ENCODE assay signal across 9 mouse cellular contexts in genomic region chr11:23846016-23846815, GRCm38 (mm10). TPM values are rescaled to one million over a fixed set of nuclear protein-coding genes. Genes with fewer than 3 reads are reported as not detected.
DNase-seq lines count a peak whose midpoint lies in the region; ATAC-seq and TF ChIP-seq lines count a peak whose summit lies in the region.
"Had no signal": no experiment of that assay in that cellular context is flagged by ENCODE, and none has a peak within 500 bp of the region (broad histone marks: within the 10 kb centered on the region; RNA-seq: fewer than 3 reads in every experiment).

No protein-coding gene starts in this region.

- no peak for TF ChIP-seq CTCF in E14TG2a.4 (conservative IDR thresholded peaks at IDR 0.05; ENCODE audit: low read length)

- no peak overlapping the region for H3K9ac ChIP-seq in kidney, embryonic 15.5 days

- H3K27me3 ChIP-seq in E14TG2a.4 (ENCODE audit: insufficient read depth, low read length), result peaks cover 60% of the 10 kb centered on the region
- H3K27me3 ChIP-seq in kidney, embryonic 15.5 days, result no peaks in the 10 kb centered on the region

- intact Hi-C loops in heart, postnatal 10 days (cut with DNase I), result no loop called here

- peak overlapping the region; percentile 37 for H3K4me3 ChIP-seq in E14TG2a.4 (replicated peaks; ENCODE audit: low read length)
- no peak overlapping the region for H3K4me3 ChIP-seq in kidney, embryonic 15.5 days (replicated peaks)

- peak; percentile 18 for DNase-seq in embryo, embryonic 11 days
- no peak for DNase-seq in embryo, embryonic 10.5 days (ENCODE audit: low spot score)
- peak; percentile 15 to 20 for DNase-seq in heart, postnatal 10 days
- DNase-seq in naive thymus-derived CD4-positive, alpha-beta T cell, adult 2 months (ENCODE audit: low read depth), result peak; percentile 86
- DNase-seq in adrenal gland, postnatal 14 days, result no peak
- DNase-seq in gastrocnemius, adult 18-20 months (ENCODE audit: low spot score), result no peak

- no peak overlapping the region for H3K27ac ChIP-seq in kidney, embryonic 15.5 days

- H3K36me3 ChIP-seq in E14TG2a.4 (ENCODE audit: insufficient read depth, low read length), result no peaks in the 10 kb centered on the region
- H3K36me3 ChIP-seq in kidney, embryonic 15.5 days, result no peaks in the 10 kb centered on the region

- H3K4me1 ChIP-seq in E14TG2a.4 (replicated peaks; ENCODE audit: low read depth, low read length), result peaks cover 19% of the 10 kb centered on the region
- no peaks in the 10 kb centered on the region for H3K4me1 ChIP-seq in kidney, embryonic 15.5 days

- H3K4me2 ChIP-seq in kidney, embryonic 15.5 days, result no peak overlapping the region

- WGBS in kidney, embryonic 15.5 days, result 76% methylated on average over 22 of the region's 22 CpGs

- no peak for ATAC-seq in kidney, embryonic 15.5 days (replicated peaks; ENCODE audit: low FRiP score)
- ATAC-seq: midbrain, embryonic 16.5 days had no signal

- no peaks in the 10 kb centered on the region for H3K9me3 ChIP-seq in E14TG2a.4 (ENCODE audit: low read length)
- no peaks in the 10 kb centered on the region for H3K9me3 ChIP-seq in kidney, embryonic 15.5 days (replicated peaks)

RNA-seq across cellular contexts. Expression of gene Papolg, which starts 48.8 kb away (rescaled TPM):
- 1 to 10 TPM; 8.6 to 10.0 TPM for total RNA-seq in heart, postnatal 10 days (2021)
- 10.7 and 13.0 TPM in 2 replicates for total RNA-seq in adrenal gland, postnatal 14 days (2021)
- polyA plus RNA-seq in kidney, embryonic 15.5 days (2015; fragmentation: Nextera tagmentation; extraction: Ambion mirVana), result 14.3 and 14.4 TPM in 2 replicates
- 1 to 10 TPM; 4.5 to 4.6 TPM for total RNA-seq in gastrocnemius, adult 18-20 months (2021)

Comparison
In these comparisons a context has a peak if more than half of its experiments do, and no peak if none do; other contexts are left out.
1. DNase-seq: peak in embryo, embryonic 11 days (single experiment), heart, postnatal 10 days (2 of 2) and naive thymus-derived CD4-positive, alpha-beta T cell, adult 2 months (single experiment); none in embryo, embryonic 10.5 days (single experiment), adrenal gland, postnatal 14 days (single experiment) and gastrocnemius, adult 18-20 months (single experiment).